Mouse (Mus musculus): ENCODE results near the gene Sesn2.

DNA sequence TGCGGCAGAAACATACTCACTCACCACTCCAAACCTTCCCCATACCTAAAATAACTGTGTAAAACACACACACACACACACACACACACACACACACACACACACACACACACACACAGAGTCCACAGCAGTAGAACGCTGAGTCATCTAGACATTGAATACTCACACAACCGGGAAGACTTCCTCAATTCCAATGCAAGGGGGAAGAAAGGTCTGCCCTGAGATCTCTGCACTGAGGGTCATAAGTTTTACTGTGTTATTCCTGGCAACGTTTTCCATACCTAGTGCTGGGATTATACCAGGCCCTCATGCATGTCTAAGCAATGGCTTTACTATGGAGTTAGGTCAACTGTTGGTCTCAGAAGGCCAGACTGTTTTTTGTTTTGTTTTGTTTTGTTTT lies 19.0 kb upstream of the Sesn2 start:
- TF ChIP-seq CTCF (IDR thresholded peaks at IDR 0.05) = no peak
- TF ChIP-seq EP300 (IDR thresholded peaks at IDR 0.05) = no peak
